Mouse (Mus musculus): ENCODE data around the gene Mroh7.

- TF ChIP-seq CTCF (conservative IDR thresholded peaks at IDR 0.05; ENCODE audit: insufficient read depth, insufficient read length, low read depth, low read length), result no peak
- no peak for TF ChIP-seq POLR2A (IDR thresholded peaks at IDR 0.05; ENCODE audit: low read depth, low read length)
Observed at GRCm38 (mm10) chr4:106634086-106634479, 96.6 kb downstream of the Mroh7 start.

All from kidney, adult 2 months (tissue).